Mouse (Mus musculus) stomach, embryonic 14.5 days (tissue): ENCODE results near the gene Fam32a. TPM values are rescaled to one million over a fixed set of nuclear protein-coding genes. Genes with fewer than 3 reads are reported as not detected.

ENCODE experiments used
- polyA plus RNA-seq: library from polyadenylated mRNA; unstranded; fragments of >200 nt; fragmentation: Nextera tagmentation; extraction: Ambion mirVana; gene quantifications from 2 replicates; pipeline ENCODE4 v1.2.1, GENCODE M21; 2014

The Fam32a gene
- polyA plus RNA-seq, 1 experiment from 2014 or later = 66.9 TPM

Other genes starting within 250 kb of the Fam32a start
- gene Cyp4f18, start 210.1 kb upstream of the Fam32a start, polyA plus RNA-seq = 1.6 and 2.1 TPM in 2 replicates
- not detected in 2 replicates for gene Olfr372, start 178.5 kb upstream of the Fam32a start, polyA plus RNA-seq
- 0.06 and 0.07 TPM in 2 replicates for gene Olfr373, start 136.6 kb upstream of the Fam32a start, polyA plus RNA-seq
- 0.06 and 0.13 TPM in 2 replicates for gene Olfr374, start 112.7 kb upstream of the Fam32a start, polyA plus RNA-seq
- 595 and 633 TPM in 2 replicates for gene Tpm4, start 84.8 kb upstream of the Fam32a start, polyA plus RNA-seq
- gene Rab8a, start 58.5 kb upstream of the Fam32a start, polyA plus RNA-seq = 81.5 and 86.4 TPM in 2 replicates
- 1.4 TPM in 2 replicates for gene Hsh2d, start 30.1 kb upstream of the Fam32a start, polyA plus RNA-seq
- gene Cib3, start 6.9 kb upstream of the Fam32a start, polyA plus RNA-seq = not detected in 2 replicates
- not detected in 2 replicates for gene Gm11034, start 6.1 kb upstream of the Fam32a start, polyA plus RNA-seq
- gene Ap1m1, start 20.3 kb downstream of the Fam32a start, polyA plus RNA-seq = 101 and 109 TPM in 2 replicates
- 27.2 and 32.7 TPM in 2 replicates for gene Gm10282, start 85.5 kb downstream of the Fam32a start, polyA plus RNA-seq
- 6.4 and 6.6 TPM in 2 replicates for gene Klf2, start 99.3 kb downstream of the Fam32a start, polyA plus RNA-seq
- 67.6 and 68.2 TPM in 2 replicates for gene Eps15l1, start 201.7 kb downstream of the Fam32a start, polyA plus RNA-seq
- gene Calr3, start 224.1 kb downstream of the Fam32a start, polyA plus RNA-seq = 3.1 and 3.2 TPM in 2 replicates
- gene 1700030K09Rik, start 224.2 kb downstream of the Fam32a start, polyA plus RNA-seq = 14.6 and 16.2 TPM in 2 replicates